In genomic region chr1:78612959-78613358, GRCm38 (mm10) we compare ENCODE assay signal across 22 mouse cellular contexts. TPM values are rescaled to one million over a fixed set of nuclear protein-coding genes. Genes with fewer than 3 reads are reported as not detected.
A peak's percentile ranks its signal among the peaks of the same experiment; 100 is the strongest.
DNase-seq lines count a peak whose midpoint lies in the region; ATAC-seq and TF ChIP-seq lines count a peak whose summit lies in the region.
"Had no signal": no experiment of that assay in that cellular context is flagged by ENCODE, and none has a peak within 500 bp of the region (broad histone marks: within the 10 kb centered on the region; RNA-seq: fewer than 3 reads in every experiment).

No protein-coding gene starts in this region.

- H3K79me2 ChIP-seq in myocyte (ENCODE audit: control insufficient read depth, insufficient read depth), result no peaks in the 10 kb centered on the region

- peak; percentile 43 for DNase-seq in heart, adult 11 months
- DNase-seq in heart, adult 8-10 months (ENCODE audit: low spot score), result no peak
- peak; percentile 57 for DNase-seq in skeletal muscle tissue, adult 2 months (ENCODE audit: low read depth, low spot score)
- DNase-seq in cerebellum, postnatal 25 days, result no peak
- DNase-seq: adrenal gland, adult 2 months; adrenal gland, postnatal 10 days; adrenal gland, postnatal 25 days; cerebellum, adult 11-12 months; cerebellum, adult 2 months; cerebellum, adult 9-10 months; cerebellum, postnatal 10 days; cerebellum, postnatal 36 days; embryo, embryonic 11 days had no signal

- no peak for ATAC-seq in cerebellum, adult (ENCODE audit: insufficient number of reproducible peaks, low FRiP score, low TSS enrichment)
- ATAC-seq: forebrain, embryonic 14.5 days; forebrain, embryonic 16.5 days had no signal

- no peaks in the 10 kb centered on the region for H3K36me3 ChIP-seq in myocyte (ENCODE audit: control insufficient read depth, insufficient read depth)
- H3K36me3 ChIP-seq: embryonic facial prominence, embryonic 13.5 days; embryonic facial prominence, embryonic 15.5 days; forebrain, embryonic 10.5 days; forebrain, embryonic 12.5 days had no signal

- no peak overlapping the region for H3K4me3 ChIP-seq in myocyte
- H3K4me3 ChIP-seq: embryonic facial prominence, embryonic 13.5 days; embryonic facial prominence, embryonic 15.5 days; erythroblast, embryonic 14.5 days; forebrain, embryonic 10.5 days; forebrain, embryonic 12.5 days had no signal

- no peak overlapping the region for H3ac ChIP-seq in myocyte (ENCODE audit: control insufficient read depth, insufficient read length)

- no peak for TF ChIP-seq POLR2A in myocyte (IDR thresholded peaks at IDR 0.05; ENCODE audit: insufficient read length, low read depth)

- peak overlapping the region; percentile 2 for H3K4me2 ChIP-seq in myocyte (ENCODE audit: low read depth)
- H3K4me2 ChIP-seq: embryonic facial prominence, embryonic 13.5 days; embryonic facial prominence, embryonic 15.5 days; forebrain, embryonic 12.5 days had no signal

- no peaks in the 10 kb centered on the region for H3K27me3 ChIP-seq in myocyte (ENCODE audit: control insufficient read depth, insufficient read depth, insufficient read length)
- H3K27me3 ChIP-seq: embryonic facial prominence, embryonic 13.5 days; embryonic facial prominence, embryonic 15.5 days; forebrain, embryonic 12.5 days had no signal

TF ChIP-seq in myocyte, 11 proteins besides CTCF, POLR2A, EP300 and RAD21:
- TF ChIP-seq MYOD1 (IDR thresholded peaks at IDR 0.05; ENCODE audit: control insufficient read depth in 1 of 3, insufficient read length in 2 of 3, low read depth in 2 of 3), result no peak
- peak in 1 of 3 experiments; percentile 29 for TF ChIP-seq MYOG (IDR thresholded peaks at IDR 0.05; ENCODE audit: control insufficient read depth in 1 of 3, insufficient read depth in 1 of 3, insufficient read length in 2 of 3, low read depth in 2 of 3)
TF ChIP-seq in myocyte: peak in this region for 1.

RNA-seq across cellular contexts. Expression of gene Acsl3, which starts 44.7 kb away (rescaled TPM):
- 1 to 10 TPM; 3.1 to 5.5 (median 3.8) TPM for total RNA-seq in heart, adult 8-10 months (2022)
- 106 TPM for polyA plus RNA-seq in myocyte (2012; fragmentation: generic; extraction: Trizol)

RNA-seq across cellular contexts. Expression of gene Utp14b, which starts 44.9 kb away (rescaled TPM):
- total RNA-seq in heart, adult 8-10 months (2022), result 1 to 10 TPM; 1.0 to 1.2 (median 1.1) TPM
- 3.0 TPM for polyA plus RNA-seq in myocyte (2012; fragmentation: generic; extraction: Trizol)

Comparison
In these comparisons a context has a peak if more than half of its experiments do, and no peak if none do; other contexts are left out.
1. DNase-seq: peak in heart, adult 11 months (single experiment) and skeletal muscle tissue, adult 2 months (single experiment); none in heart, adult 8-10 months (single experiment) and cerebellum, postnatal 25 days (0 of 2).